ENCODE assay signal across 9 mouse cellular contexts in the genomic region with DNA sequence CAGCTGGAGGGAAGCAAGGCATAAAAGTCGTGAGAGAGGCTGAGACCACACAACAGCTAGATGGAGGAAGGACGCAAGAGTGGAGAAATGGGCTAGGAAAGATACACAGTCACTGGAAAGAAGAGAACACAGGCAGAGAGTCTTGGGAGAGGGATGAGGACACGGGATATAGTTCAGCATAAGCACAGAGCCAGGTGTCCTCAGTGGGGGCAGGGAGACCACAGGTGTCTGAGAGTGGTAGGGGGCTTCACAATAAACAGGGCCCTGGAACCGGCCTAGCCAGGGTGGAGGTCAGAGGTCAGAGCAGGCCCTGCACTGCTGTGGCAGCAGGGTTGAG. TPM values are rescaled to one million over a fixed set of nuclear protein-coding genes. Genes with fewer than 3 reads are reported as not detected.
DNase-seq lines count a peak whose midpoint lies in the region; ATAC-seq and TF ChIP-seq lines count a peak whose summit lies in the region.
"Had no signal": no experiment of that assay in that cellular context is flagged by ENCODE, and none has a peak within 500 bp of the region (broad histone marks: within the 10 kb centered on the region; RNA-seq: fewer than 3 reads in every experiment).

No protein-coding gene starts in this region.

- peaks cover 63% of the 10 kb centered on the region for H3K27me3 ChIP-seq in heart, embryonic 10.5 days (ENCODE audit: insufficient read depth, poor library complexity, severe bottlenecking)
- no peaks in the 10 kb centered on the region for H3K27me3 ChIP-seq in thymus, adult 2 months (ENCODE audit: control insufficient read depth, insufficient read depth, low read length)
- peaks cover 45% of the 10 kb centered on the region for H3K27me3 ChIP-seq in liver, embryonic 13.5 days
- no peaks in the 10 kb centered on the region for H3K27me3 ChIP-seq in stomach, postnatal 0 days (ENCODE audit: control insufficient read depth, insufficient read depth, low read length)

- DNase-seq in heart, embryonic 10.5 days (ENCODE audit: low spot score) = no peak
- no peak for DNase-seq in heart, adult 11 months
- DNase-seq in thymus, adult 2 months = no peak
- DNase-seq in thymus, postnatal 4 days = no peak
- no peak for DNase-seq in liver, embryonic 13.5 days
- DNase-seq in stomach, postnatal 0 days (ENCODE audit: low spot score) = no peak
- no peak for DNase-seq in urinary bladder, postnatal 4 days (ENCODE audit: low spot score in 2 of 2)
- DNase-seq in spleen, postnatal 36 days (ENCODE audit: low spot score in 2 of 2) = no peak
- DNase-seq: layer of hippocampus, postnatal 36 days had no signal

- peak overlapping the region; percentile 24; the same call in 1 of the 2 replicates for H3K27ac ChIP-seq in heart, embryonic 10.5 days
- H3K27ac ChIP-seq in thymus, adult 2 months (ENCODE audit: control insufficient read depth, insufficient read depth, low read length) = no peak overlapping the region
- H3K27ac ChIP-seq in liver, embryonic 13.5 days = peak overlapping the region; percentile 58
- no peak overlapping the region for H3K27ac ChIP-seq in stomach, postnatal 0 days (replicated peaks)

- no peak for TF ChIP-seq CTCF in thymus, adult 2 months (IDR thresholded peaks at IDR 0.05; ENCODE audit: borderline replicate concordance, control insufficient read depth, extremely low read depth, insufficient read depth, low read length, poor library complexity)
- no peak for TF ChIP-seq CTCF in stomach, postnatal 0 days (IDR thresholded peaks at IDR 0.05; ENCODE audit: low read depth)

- peaks cover 6% of the 10 kb centered on the region for H3K36me3 ChIP-seq in heart, embryonic 10.5 days
- H3K36me3 ChIP-seq in thymus, adult 2 months (ENCODE audit: control insufficient read depth, insufficient read depth, low read length) = no peaks in the 10 kb centered on the region
- H3K36me3 ChIP-seq in liver, embryonic 13.5 days = no peaks in the 10 kb centered on the region
- no peaks in the 10 kb centered on the region for H3K36me3 ChIP-seq in stomach, postnatal 0 days (ENCODE audit: control insufficient read depth, insufficient read depth, low read length)

- TF ChIP-seq EP300 in stomach, postnatal 0 days (optimal IDR thresholded peaks at IDR 0.05) = no peak

- WGBS in heart, embryonic 10.5 days = 44% methylated on average over 4 of the region's 4 CpGs
- 35% methylated on average over 4 of the region's 4 CpGs for WGBS in thymus, adult 2 months
- 23% methylated on average over 4 of the region's 4 CpGs for WGBS in liver, embryonic 13.5 days (ENCODE audit: insufficient replicate concordance)
- WGBS in stomach, postnatal 0 days = 51% methylated on average over 4 of the region's 4 CpGs

- H3K4me1 ChIP-seq in heart, embryonic 10.5 days = peaks cover 51% of the 10 kb centered on the region
- peaks cover 28% of the 10 kb centered on the region for H3K4me1 ChIP-seq in thymus, adult 2 months (replicated peaks; ENCODE audit: control insufficient read depth, insufficient read depth, low read length)
- peaks cover 63% of the 10 kb centered on the region for H3K4me1 ChIP-seq in liver, embryonic 13.5 days (replicated peaks)
- peaks cover 3% of the 10 kb centered on the region; the same call in 1 of the 2 replicates for H3K4me1 ChIP-seq in stomach, postnatal 0 days (replicated peaks; ENCODE audit: control insufficient read depth, insufficient read depth)

- peak overlapping the region; percentile 62; the same call in 1 of the 2 replicates for H3K9ac ChIP-seq in liver, embryonic 13.5 days
- no peak overlapping the region for H3K9ac ChIP-seq in stomach, postnatal 0 days (ENCODE audit: low read length)

- no peaks in the 10 kb centered on the region for H3K9me3 ChIP-seq in heart, embryonic 10.5 days
- H3K9me3 ChIP-seq in liver, embryonic 13.5 days (replicated peaks) = no peaks in the 10 kb centered on the region
- no peaks in the 10 kb centered on the region for H3K9me3 ChIP-seq in stomach, postnatal 0 days (ENCODE audit: control insufficient read depth, low read length)

- ATAC-seq in liver, embryonic 13.5 days (ENCODE audit: low read depth) = no peak
- no peak for ATAC-seq in stomach, postnatal 0 days (ENCODE audit: low FRiP score, low TSS enrichment)

- TF ChIP-seq POLR2A in thymus, adult 2 months (IDR thresholded peaks at IDR 0.05; ENCODE audit: control insufficient read depth, extremely low read depth, insufficient read depth, low read length, poor library complexity) = no peak

- peak overlapping the region; percentile 68 for H3K4me3 ChIP-seq in heart, embryonic 10.5 days
- peak overlapping the region; percentile 82; the same call in 1 of the 2 replicates for H3K4me3 ChIP-seq in thymus, adult 2 months (ENCODE audit: control insufficient read depth, insufficient read depth, low read length)
- H3K4me3 ChIP-seq in liver, embryonic 13.5 days (replicated peaks) = peak overlapping the region; percentile 66
- peak overlapping the region; percentile 48 for H3K4me3 ChIP-seq in stomach, postnatal 0 days (ENCODE audit: low read depth, low read length)

- peak overlapping the region; percentile 94 for H3K4me2 ChIP-seq in liver, embryonic 13.5 days
- H3K4me2 ChIP-seq in stomach, postnatal 0 days (replicated peaks; ENCODE audit: low read depth) = peak overlapping the region; percentile 62

RNA-seq across cellular contexts. Expression of a gene that starts 1.1 kb away (rescaled TPM):
- polyA plus RNA-seq in heart, embryonic 10.5 days (2016; fragmentation: Nextera tagmentation; extraction: Ambion mirVana) = 8.9 and 15.8 TPM in 2 replicates
- 18.6 and 20.7 TPM in 2 replicates for polyA plus RNA-seq in thymus, adult 2 months (2012; rRNA removed)
- polyA plus RNA-seq in liver, embryonic 13.5 days (2015; fragmentation: Nextera tagmentation; extraction: Ambion mirVana) = 4.6 and 5.9 TPM in 2 replicates
- 6.0 and 7.4 TPM in 2 replicates for polyA plus RNA-seq in stomach, postnatal 0 days (2015; fragmentation: Nextera tagmentation; extraction: Ambion mirVana)

RNA-seq across cellular contexts. Expression of a gene that starts 27.8 kb away (rescaled TPM):
- 60.6 and 98.7 TPM in 2 replicates for polyA plus RNA-seq in heart, embryonic 10.5 days (2016; fragmentation: Nextera tagmentation; extraction: Ambion mirVana)
- 20.2 and 20.7 TPM in 2 replicates for polyA plus RNA-seq in thymus, adult 2 months (2012; rRNA removed)
- polyA plus RNA-seq in liver, embryonic 13.5 days (2015; fragmentation: Nextera tagmentation; extraction: Ambion mirVana) = 12.9 and 15.8 TPM in 2 replicates
- polyA plus RNA-seq in stomach, postnatal 0 days (2015; fragmentation: Nextera tagmentation; extraction: Ambion mirVana) = 28.7 and 36.2 TPM in 2 replicates

RNA-seq across cellular contexts. Expression of a gene that starts 28.4 kb away (rescaled TPM):
- 0.35 TPM in 1 of 2 replicates, not detected in the other for polyA plus RNA-seq in heart, embryonic 10.5 days (2016; fragmentation: Nextera tagmentation; extraction: Ambion mirVana)
- polyA plus RNA-seq in thymus, adult 2 months (2012; rRNA removed) = 0.28 and 0.45 TPM in 2 replicates
- 0.28 and 0.29 TPM in 2 replicates for polyA plus RNA-seq in liver, embryonic 13.5 days (2015; fragmentation: Nextera tagmentation; extraction: Ambion mirVana)
- polyA plus RNA-seq in stomach, postnatal 0 days (2015; fragmentation: Nextera tagmentation; extraction: Ambion mirVana) = 0.30 and 0.46 TPM in 2 replicates

Comparison
In these comparisons a context has a peak if more than half of its experiments do, and no peak if none do; other contexts are left out.
1. H3K27ac ChIP-seq: peak in heart, embryonic 10.5 days (single experiment) and liver, embryonic 13.5 days (single experiment); none in thymus, adult 2 months (single experiment) and stomach, postnatal 0 days (single experiment).
2. Peak in every context shown above with its lines, with median percentiles within 50 percentile points of each other: H3K4me3 ChIP-seq.